Mouse (Mus musculus) lung, embryonic 16.5 days (tissue): Measurements from ENCODE around the gene Wipf2. TPM values are rescaled to one million over a fixed set of nuclear protein-coding genes. Genes with fewer than 3 reads are reported as not detected.
A peak's percentile ranks its signal among the peaks of the same experiment; 100 is the strongest.

ENCODE experiments used
- ATAC-seq: fragments of 200-750 bp; cut with Nextera tagmentation; 2 replicates; pipeline ENCODE4 v1.8.0; 2017; ENCODE audit warnings: low read depth, mild to moderate bottlenecking, moderate library complexity
- H3K27ac ChIP-seq: fragments of 300-500 bp; sonication (generic); 2 replicates; pipeline ENCODE4 v1.5.1; 2014; ENCODE audit warnings: mild to moderate bottlenecking, control low read depth, low read length
- H3K27me3 ChIP-seq: fragments of 300-500 bp; sonication (generic); 2 replicates; pipeline ENCODE4 v1.6.1; 2014; ENCODE audit warnings: low read depth, low read length, mixed read lengths; ENCODE audit not compliant: control insufficient read depth, insufficient read depth
- H3K36me3 ChIP-seq: fragments of 300-500 bp; sonication (generic); 2 replicates; pipeline ENCODE4 v1.6.1; 2014; ENCODE audit warnings: low read length; ENCODE audit not compliant: control insufficient read depth, insufficient read depth
- H3K4me1 ChIP-seq: fragments of 300-500 bp; sonication (generic); replicated peaks from 2 replicates; pipeline ENCODE4 v1.6.1; 2014; ENCODE audit warnings: low read length, mixed read lengths; ENCODE audit not compliant: control insufficient read depth, insufficient read depth
- H3K4me2 ChIP-seq: fragments of 300-500 bp; sonication (generic); 2 replicates; pipeline ENCODE4 v1.6.1; 2014; ENCODE audit warnings: low read depth, low read length, control low read depth
- H3K4me3 ChIP-seq: fragments of 300-500 bp; sonication (generic); 2 replicates; pipeline ENCODE4 v1.5.1; 2014; ENCODE audit warnings: mild to moderate bottlenecking, low read length, control low read depth
- H3K9ac ChIP-seq: fragments of 300-500 bp; sonication (generic); 2 replicates; pipeline ENCODE4 v1.6.1; 2014; ENCODE audit warnings: low read length, control low read depth
- H3K9me3 ChIP-seq: fragments of 300-500 bp; sonication (generic); 2 replicates; pipeline ENCODE4 v1.6.1; 2016; ENCODE audit warnings: low read length; ENCODE audit not compliant: control insufficient read depth
- WGBS: fragments of 180-500 bp; shearing (Covaris S2); extraction: QIAGEN DNeasy Blood & Tissue Kit; methylation state at CpG from one replicate; pipeline ENCODE4 v1.1.7; 2014; 5-methylcytosine and 5-hydroxymethylcytosine counted together
- polyA plus RNA-seq: library from polyadenylated mRNA; unstranded; fragments of >200 nt; fragmentation: Nextera tagmentation; extraction: Ambion mirVana; gene quantifications from 2 replicates; pipeline ENCODE4 v1.2.1, GENCODE M21; 2015

The Wipf2 gene
- polyA plus RNA-seq, 1 experiment from 2014 or later: 4.6 TPM

GRCm38 (mm10) chr11:98900529-98901125, 37.2 kb downstream of the Wipf2 start:
- peaks cover 37% of the 10 kb centered on the region for H3K36me3 ChIP-seq
- H3K4me2 ChIP-seq: no peak overlapping the region
- H3K9me3 ChIP-seq: no peaks in the 10 kb centered on the region
- H3K4me3 ChIP-seq: no peak overlapping the region
- H3K4me1 ChIP-seq: peaks cover 19% of the 10 kb centered on the region; the same call in 1 of the 2 replicates
- no peak for ATAC-seq
- no peaks in the 10 kb centered on the region for H3K27me3 ChIP-seq
- WGBS: 66% methylated on average over 12 of the region's 12 CpGs
- no peak overlapping the region for H3K9ac ChIP-seq
- no peak overlapping the region for H3K27ac ChIP-seq

- Histone ChIP-seq H3K4me2 (no peak overlapping the region), H3K9ac (0 out of 2 replicates have a peak overlapping the region, but pooled peaks have one; percentile 17), H3K9me3 (no peaks in the 10 kb centered on the region), H3K27me3 (no peaks in the 10 kb centered on the region), H3K27ac (peak overlapping the region; percentile 87), H3K4me1 (peaks cover 24% of the 10 kb centered on the region; the same call in 1 of the 2 replicates), H3K36me3 (peaks cover 22% of the 10 kb centered on the region), H3K4me3 (no peak overlapping the region)
- no peak for ATAC-seq
- 28% methylated on average over 10 of the region's 10 CpGs for WGBS
Observed at GRCm38 (mm10) chr11:98902621-98903245, 39.3 kb downstream of the Wipf2 start.

DNA sequence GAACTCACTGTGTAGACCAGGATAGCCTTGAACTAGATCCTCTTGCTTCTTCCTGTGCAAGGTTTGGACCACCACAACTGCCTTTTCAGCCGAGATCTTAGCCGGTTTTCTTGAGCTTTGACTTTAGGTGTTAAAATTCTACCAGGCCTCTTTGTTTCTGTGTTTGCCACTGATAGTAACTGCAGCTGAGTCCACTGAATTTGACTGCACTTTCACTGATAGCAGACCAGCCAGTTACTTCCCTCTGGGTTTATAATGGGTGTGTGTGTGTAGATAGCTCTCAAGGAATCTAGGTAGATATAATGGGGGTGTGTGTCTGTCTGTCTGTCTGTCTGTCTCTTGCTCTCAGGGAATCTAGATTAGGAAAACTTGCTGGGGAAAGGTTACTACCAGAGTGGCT, 41.1 kb downstream of the Wipf2 start:
- Histone ChIP-seq H3K4me2 (no peak overlapping the region), H3K4me3 (no peak overlapping the region), H3K9me3 (no peaks in the 10 kb centered on the region), H3K9ac (no peak overlapping the region), H3K36me3 (peaks cover 11% of the 10 kb centered on the region), H3K4me1 (peaks cover 37% of the 10 kb centered on the region), H3K27me3 (no peaks in the 10 kb centered on the region), H3K27ac (peak overlapping the region; percentile 87)
- WGBS: 43% methylated on average over 2 of the region's 2 CpGs
- no peak for ATAC-seq

DNA sequence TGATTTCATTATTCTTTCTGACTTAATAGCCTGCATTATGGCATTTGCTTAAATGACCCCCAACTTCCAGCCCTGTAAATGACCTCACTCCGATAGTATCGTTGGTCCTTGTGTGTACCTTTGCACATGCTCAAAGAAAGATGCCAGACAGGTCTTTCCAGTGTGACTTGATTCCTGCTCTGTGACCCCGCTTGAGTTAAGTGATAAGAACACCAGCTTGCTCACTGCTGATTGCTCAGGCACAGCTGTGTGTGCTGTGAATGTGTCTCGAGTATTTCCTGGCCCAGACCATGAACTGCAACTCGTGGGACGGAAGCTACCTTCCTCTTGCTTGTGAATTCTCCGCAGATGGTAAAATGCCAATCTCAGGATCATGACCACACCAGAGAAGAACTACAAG, 41.6 kb downstream of the Wipf2 start:
- no peak overlapping the region for H3K4me3 ChIP-seq
- H3K9me3 ChIP-seq: no peaks in the 10 kb centered on the region
- WGBS: 35% methylated on average over 7 of the region's 7 CpGs
- no peak overlapping the region; the same call in 1 of the 2 replicates for H3K4me2 ChIP-seq
- H3K27ac ChIP-seq: peak overlapping the region; percentile 87
- peaks cover 9% of the 10 kb centered on the region for H3K36me3 ChIP-seq
- no peaks in the 10 kb centered on the region for H3K27me3 ChIP-seq
- peak; percentile 46; the same call in 1 of the 2 replicates for ATAC-seq
- no peak overlapping the region for H3K9ac ChIP-seq
- H3K4me1 ChIP-seq: peaks cover 42% of the 10 kb centered on the region

DNA sequence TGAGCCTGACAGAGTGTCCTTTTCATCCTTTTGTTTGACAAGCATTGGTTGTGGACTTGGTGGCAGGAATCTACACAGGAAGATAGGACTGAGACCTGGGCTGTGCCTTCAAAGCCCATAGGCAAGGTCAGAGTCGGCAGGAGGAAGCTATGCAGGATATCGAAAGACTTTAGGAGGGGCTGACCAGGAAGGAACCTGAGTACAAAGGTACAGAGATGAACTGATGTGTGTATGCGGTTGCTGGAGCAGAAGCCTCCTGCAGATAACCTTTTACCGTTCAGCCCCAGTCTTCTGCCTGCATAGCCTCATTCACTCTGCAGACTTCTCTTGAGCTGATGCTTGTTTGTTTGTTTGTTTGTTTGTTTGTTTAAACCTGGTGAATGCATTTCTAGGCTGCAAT, 42.1 kb downstream of the Wipf2 start:
- H3K4me3 ChIP-seq: no peak overlapping the region
- WGBS: 52% methylated on average over 4 of the region's 4 CpGs
- ATAC-seq: no peak
- H3K27ac ChIP-seq: peak overlapping the region; percentile 87
- H3K9ac ChIP-seq: no peak overlapping the region
- H3K4me1 ChIP-seq: peaks cover 47% of the 10 kb centered on the region
- H3K9me3 ChIP-seq: no peaks in the 10 kb centered on the region
- H3K27me3 ChIP-seq: no peaks in the 10 kb centered on the region
- no peak overlapping the region for H3K4me2 ChIP-seq
- peaks cover 8% of the 10 kb centered on the region for H3K36me3 ChIP-seq

DNA sequence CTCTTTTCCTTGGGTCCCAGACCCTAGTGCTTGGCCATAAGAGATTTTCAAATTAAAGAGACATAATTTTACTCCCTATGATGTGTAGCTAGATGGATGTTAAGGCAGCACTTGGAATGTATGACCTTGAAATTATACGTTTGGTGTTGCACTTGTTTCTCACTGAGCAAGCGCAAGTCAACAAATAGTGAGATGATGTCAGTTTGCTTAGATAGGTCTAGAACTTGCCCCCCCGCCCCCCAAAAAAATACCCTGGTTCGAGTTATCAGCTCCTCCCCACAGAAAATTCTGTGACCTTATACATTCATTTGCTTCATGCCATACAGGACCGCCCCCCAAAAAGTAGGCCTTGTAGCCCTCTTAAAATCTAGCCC, 43.6 kb downstream of the Wipf2 start:
- H3K27ac ChIP-seq: no peak overlapping the region
- H3K4me3 ChIP-seq: peak overlapping the region; percentile 36
- peak overlapping the region; percentile 48; the same call in 1 of the 2 replicates for H3K9ac ChIP-seq
- no peaks in the 10 kb centered on the region for H3K27me3 ChIP-seq
- H3K9me3 ChIP-seq: no peaks in the 10 kb centered on the region
- ATAC-seq: no peak
- H3K4me2 ChIP-seq: peak overlapping the region; percentile 95
- peaks cover 47% of the 10 kb centered on the region for H3K4me1 ChIP-seq
- 53% methylated on average over 5 of the region's 5 CpGs for WGBS
- H3K36me3 ChIP-seq: peaks cover 9% of the 10 kb centered on the region

DNA sequence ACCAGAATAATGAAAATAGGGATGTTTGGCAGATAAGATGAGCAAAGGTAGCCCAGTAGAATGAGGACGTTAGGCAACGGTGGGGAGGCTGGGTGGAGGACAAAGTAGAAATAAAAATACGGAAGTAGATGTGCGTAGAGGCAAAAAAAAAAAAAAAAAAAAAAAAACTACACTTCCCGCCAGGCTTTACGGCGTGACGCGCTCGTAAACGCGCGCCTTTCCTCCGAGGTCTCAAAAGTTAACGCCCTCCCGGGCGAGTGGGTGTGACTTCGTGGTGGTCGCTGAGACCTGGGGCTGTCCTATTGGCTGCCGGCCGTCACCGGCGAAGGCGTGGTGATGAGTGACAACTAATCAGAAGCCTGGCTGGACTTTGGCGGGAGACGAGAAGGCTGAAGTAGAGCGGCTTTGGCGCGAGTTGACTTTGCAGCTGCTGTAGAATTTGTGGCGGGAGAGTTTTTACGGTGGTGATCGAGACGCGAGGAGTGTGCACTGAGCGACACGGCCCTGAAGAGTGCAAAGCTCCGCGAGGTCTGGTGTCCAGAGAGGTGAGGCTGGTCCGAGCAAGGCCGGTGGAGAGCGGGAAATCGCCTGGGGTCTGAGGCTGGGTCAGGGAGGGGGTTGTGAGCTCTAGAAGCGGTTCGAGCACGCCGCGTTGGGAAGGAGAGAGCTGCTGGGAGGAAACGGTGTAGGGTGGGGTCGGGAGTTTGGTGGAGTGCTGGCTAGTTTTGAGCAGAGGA, 44.2 kb downstream of the Wipf2 start, which contains the start of gene Cdc6:
Gene Cdc6 (plus strand): TSS at position 365 of the 737 bp plus-strand sequence.
- Histone ChIP-seq H3K9ac (peak within 1 kb of the TSS; percentile 67), H3K4me1 (peaks cover 42% of the 10 kb centered on the region), H3K9me3 (no peaks in the 10 kb centered on the region), H3K27me3 (no peaks in the 10 kb centered on the region), H3K4me3 (peak within 1 kb of the TSS; percentile 64), H3K4me2 (peak within 1 kb of the TSS; percentile 95), H3K36me3 (peaks cover 10% of the 10 kb centered on the region), H3K27ac (peak within 1 kb of the TSS; percentile 51)
- under 1% methylated on average over 49 of the region's 49 CpGs for WGBS
- ATAC-seq: peak; percentile 98

DNA sequence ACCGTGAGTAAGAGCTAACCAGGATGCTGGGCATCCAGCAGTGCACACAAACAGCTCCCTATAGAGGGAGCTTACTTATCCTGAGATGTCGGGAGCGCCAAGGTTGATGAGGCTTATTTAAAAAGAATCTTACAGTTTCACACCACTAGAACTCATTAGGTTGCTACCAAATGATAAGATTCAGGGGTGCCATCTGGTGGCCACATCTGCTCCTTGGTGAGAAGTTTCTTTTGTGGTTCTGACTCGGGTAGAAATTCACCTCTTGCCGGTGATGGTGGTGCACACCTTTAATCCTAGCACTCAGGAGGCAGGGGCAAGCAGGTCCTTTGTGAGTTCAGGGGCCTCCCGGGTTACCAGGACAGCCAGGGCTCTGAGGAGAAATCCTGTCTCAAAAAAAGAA, 46.2 kb downstream of the Wipf2 start:
- Histone ChIP-seq H3K9ac (peak overlapping the region; percentile 40; the same call in 1 of the 2 replicates), H3K4me2 (peak overlapping the region; percentile 95), H3K9me3 (no peaks in the 10 kb centered on the region), H3K27me3 (no peaks in the 10 kb centered on the region), H3K36me3 (peaks cover 13% of the 10 kb centered on the region), H3K4me3 (peak overlapping the region; percentile 64), H3K27ac (no peak overlapping the region), H3K4me1 (peaks cover 33% of the 10 kb centered on the region)
- 19% methylated on average over 6 of the region's 6 CpGs for WGBS
- no peak for ATAC-seq

DNA sequence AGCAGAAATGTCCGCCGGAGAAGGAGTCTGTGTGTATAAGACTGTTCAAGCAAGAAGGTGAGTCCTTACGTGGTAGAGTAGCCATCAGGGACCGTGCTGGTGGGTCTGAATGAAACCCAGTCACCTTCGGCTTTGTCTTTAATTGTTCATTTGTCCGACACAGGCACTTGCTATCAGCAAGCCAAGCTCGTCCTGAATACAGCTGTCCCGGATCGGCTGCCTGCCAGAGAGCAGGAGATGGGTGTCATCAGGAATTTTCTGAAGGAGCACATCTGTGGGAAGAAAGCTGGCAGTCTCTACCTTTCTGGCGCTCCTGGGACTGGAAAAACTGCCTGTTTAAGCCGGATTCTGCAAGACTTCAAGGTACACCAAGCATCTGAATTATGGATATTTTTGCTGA, 47.0 kb downstream of the Wipf2 start:
- Histone ChIP-seq H3K27ac (no peak overlapping the region), H3K9ac (no peak overlapping the region), H3K4me2 (no peak overlapping the region), H3K36me3 (peaks cover 13% of the 10 kb centered on the region), H3K9me3 (no peaks in the 10 kb centered on the region), H3K27me3 (no peaks in the 10 kb centered on the region), H3K4me1 (peaks cover 30% of the 10 kb centered on the region), H3K4me3 (no peak overlapping the region)
- WGBS: 71% methylated on average over 11 of the region's 11 CpGs
- ATAC-seq: no peak
